Mouse (Mus musculus) urinary bladder, postnatal 36 days (tissue): Measurements from ENCODE around the gene 1110059G10Rik.
A peak's percentile ranks its signal among the peaks of the same experiment; 100 is the strongest.

Experiments used
- DNase-seq, 2 experiments: peaks; one replicate each; pipeline ENCODE4 v3.0.0; 2022; ENCODE audit warnings: low spot score in 2 of 2, mixed read lengths in 1 of 2

The 1110059G10Rik gene

GRCm38 (mm10) chr9:122950643-122951475 lies at the start of gene 1110059G10Rik, which contains the start of gene Kif15:
Gene 1110059G10Rik, minus strand, starts transcription at chr9:122951000.
Gene Kif15, plus strand, starts transcription at chr9:122951046.
- DNase-seq = peak; percentile 84 to 89

GRCm38 (mm10) chr9:122999193-122999586 lies 48.4 kb upstream of the 1110059G10Rik start:
- no peak for DNase-seq

GRCm38 (mm10) chr9:122998406-122999192 lies 47.8 kb upstream of the 1110059G10Rik start:
- no peak for DNase-seq

DNA sequence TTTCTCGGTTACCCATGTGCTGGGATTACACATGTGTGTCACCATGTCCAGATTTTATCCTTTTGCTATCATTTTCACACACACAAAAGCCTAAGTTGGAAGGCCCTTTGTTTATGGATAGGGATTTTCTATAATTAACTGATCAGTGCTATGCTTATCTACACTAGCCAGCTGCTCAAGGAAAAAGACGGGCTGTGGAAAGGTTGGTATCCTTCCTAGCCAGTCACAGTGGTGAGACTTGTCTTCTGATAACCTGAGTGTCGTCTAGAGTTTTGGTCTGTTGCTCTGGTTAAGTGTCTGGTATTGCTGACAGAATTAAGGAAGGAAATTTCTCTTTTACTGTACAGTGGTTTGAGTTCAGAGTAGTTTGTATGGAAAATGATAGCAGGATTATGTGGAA lies 21.9 kb downstream of the 1110059G10Rik start:
- no peak for DNase-seq

DNA sequence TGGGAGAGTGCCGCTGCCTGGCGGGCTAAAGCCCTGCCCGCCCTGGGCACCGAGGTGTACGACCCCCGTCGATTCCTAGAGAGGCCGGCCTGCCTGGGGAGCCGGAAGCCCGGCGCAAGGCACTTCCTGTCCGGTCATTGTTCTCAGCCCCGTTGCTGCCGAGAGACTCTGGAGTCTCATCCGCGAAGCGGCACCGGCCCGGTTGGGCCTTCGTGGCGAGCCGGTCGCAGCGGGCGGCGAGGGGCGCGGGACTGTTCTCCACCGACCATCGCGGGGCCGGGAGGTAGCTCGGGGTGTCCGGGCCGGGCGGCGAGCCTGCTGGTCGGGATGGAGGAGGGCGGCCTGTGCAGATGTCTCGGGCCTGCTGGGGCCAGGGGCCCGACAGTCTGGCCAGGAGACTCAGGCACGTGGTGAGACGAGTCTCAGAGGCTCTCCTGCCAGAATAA lies 27.8 kb downstream of the 1110059G10Rik start, which contains the start of gene Zfp105:
Gene Zfp105, plus strand, starts transcription at position 137 of the 446 bp plus-strand sequence.
- DNase-seq = peak; percentile 35 to 58

GRCm38 (mm10) chr9:122922436-122922835 lies 28.4 kb downstream of the 1110059G10Rik start:
- DNase-seq = no peak

GRCm38 (mm10) chr9:122902717-122903535 lies 47.9 kb downstream of the 1110059G10Rik start:
- DNase-seq = peak; percentile 28 to 54

- no peak for DNase-seq
Measured at GRCm38 (mm10) chr9:122901047-122901446, 49.8 kb downstream of the 1110059G10Rik start.
